Mouse (Mus musculus) megakaryocyte, embryonic 14.5 days (primary cell): ENCODE results near the gene Actrt3.

ENCODE experiments used
- FLI1 ChIP-seq: IDR thresholded peaks from 2 replicates; pipeline ENCODE4 v1.6.1; 2012; ENCODE audit warnings: low read length, inconsistent platforms, mixed read lengths
- GATA1 ChIP-seq: IDR thresholded peaks from 3 replicates; pipeline ENCODE4 v1.6.1; 2012; ENCODE audit warnings: mixed read lengths, low read length, inconsistent platforms, borderline replicate concordance

DNA sequence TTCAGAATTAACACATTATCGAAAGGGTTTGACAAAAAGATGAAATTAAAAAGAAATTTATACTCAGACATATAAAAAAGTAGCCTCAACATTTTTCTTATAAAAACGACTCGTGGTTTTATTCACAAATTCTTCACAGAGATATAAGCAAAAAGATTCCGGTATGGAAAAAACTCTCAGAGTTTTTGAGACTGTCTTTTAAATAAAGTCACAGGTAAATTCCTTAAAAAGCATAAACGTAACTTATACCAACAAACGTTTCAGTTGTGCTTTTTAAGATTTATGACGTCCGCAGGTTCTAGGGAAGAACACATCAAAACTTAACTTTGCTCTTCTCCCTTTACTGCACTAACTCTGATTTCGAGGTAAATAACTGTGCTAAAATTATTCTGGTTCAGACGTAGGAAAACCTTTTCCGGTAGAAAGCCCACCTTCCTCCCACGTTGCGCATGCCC is 1.9 kb upstream of the Actrt3 start:
- TF ChIP-seq GATA1: no peak
- TF ChIP-seq FLI1: no peak
